Mouse (Mus musculus) embryonic facial prominence, embryonic 15.5 days (tissue): ENCODE data around the gene Fam118a. TPM values are rescaled to one million over a fixed set of nuclear protein-coding genes. Genes with fewer than 3 reads are reported as not detected.
"Not testable (repeated sequence)": the region's sequence is repeated elsewhere in the genome, so short reads cannot be mapped to it uniquely, and the experiment has no call there.

Experiments used
- ATAC-seq: fragments of 200-750 bp; cut with Nextera tagmentation; 2 replicates; pipeline ENCODE4 v1.8.0; 2017; ENCODE audit warnings: low read depth, moderate TSS enrichment; ENCODE audit not compliant: insufficient number of reproducible peaks, low FRiP score, low TSS enrichment
- H3K27ac ChIP-seq: fragments of 300-500 bp; sonication (generic); replicated peaks from 2 replicates; pipeline ENCODE4 v1.5.1; 2015; ENCODE audit warnings: mild to moderate bottlenecking, inconsistent platforms
- H3K27me3 ChIP-seq: fragments of 300-500 bp; sonication (generic); 2 replicates; pipeline ENCODE4 v1.6.1; 2015; ENCODE audit warnings: inconsistent platforms
- H3K36me3 ChIP-seq: fragments of 300-500 bp; sonication (generic); 2 replicates; pipeline ENCODE4 v1.6.1; 2015; ENCODE audit warnings: mild to moderate bottlenecking, inconsistent platforms
- H3K4me1 ChIP-seq: fragments of 300-500 bp; sonication (generic); 2 replicates; pipeline ENCODE4 v1.6.1; 2015; ENCODE audit warnings: inconsistent platforms
- H3K4me2 ChIP-seq: fragments of 300-500 bp; sonication (generic); replicated peaks from 2 replicates; pipeline ENCODE4 v1.6.1; 2015; ENCODE audit warnings: mild to moderate bottlenecking, inconsistent platforms
- H3K4me3 ChIP-seq: fragments of 300-500 bp; sonication (generic); replicated peaks from 2 replicates; pipeline ENCODE4 v1.5.1; 2015; ENCODE audit warnings: mild to moderate bottlenecking, inconsistent platforms
- H3K9ac ChIP-seq: fragments of 300-500 bp; sonication (generic); 2 replicates; pipeline ENCODE4 v1.6.1; 2015; ENCODE audit warnings: inconsistent platforms
- H3K9me3 ChIP-seq: fragments of 300-500 bp; sonication (generic); replicated peaks from 2 replicates; pipeline ENCODE4 v1.6.1; 2016; ENCODE audit warnings: inconsistent platforms
- WGBS: fragments of 180-500 bp; shearing (Covaris S2); methylation state at CpG from one replicate; pipeline ENCODE4 v1.1.7; 2015; 5-methylcytosine and 5-hydroxymethylcytosine counted together
- polyA plus RNA-seq: library from polyadenylated mRNA; unstranded; fragments of >200 nt; fragmentation: Nextera tagmentation; extraction: Ambion mirVana; gene quantifications from 2 replicates; pipeline ENCODE4 v1.2.1, GENCODE M21; 2015

Fam118a gene
- polyA plus RNA-seq, result 24.9 and 31.7 TPM in 2 replicates

- H3K9ac ChIP-seq, H3K4me2 ChIP-seq, H3K4me1 ChIP-seq, H3K4me3 ChIP-seq, H3K27me3 ChIP-seq, H3K9me3 ChIP-seq, ATAC-seq, H3K27ac ChIP-seq, H3K36me3 ChIP-seq: not testable (repeated sequence)
- WGBS, result 41% methylated on average over 1 of the region's 1 CpGs
These were observed at the start of gene Fam118a for GRCm38 (mm10) chr15:85028648-85029047. Gene Fam118a, plus strand, starts transcription at chr15:85028948.

GRCm38 (mm10) chr15:84981609-84982313 lies 47.0 kb upstream of the Fam118a start:
- no peaks in the 10 kb centered on the region for H3K36me3 ChIP-seq
- no peak overlapping the region for H3K9ac ChIP-seq
- H3K27ac ChIP-seq, result no peak overlapping the region
- H3K4me2 ChIP-seq, result no peak overlapping the region
- H3K4me1 ChIP-seq, result peaks cover 28% of the 10 kb centered on the region
- WGBS, result 68% methylated on average over 9 of the region's 9 CpGs
- no peak overlapping the region for H3K4me3 ChIP-seq
- no peaks in the 10 kb centered on the region for H3K9me3 ChIP-seq
- no peak for ATAC-seq
- no peaks in the 10 kb centered on the region for H3K27me3 ChIP-seq

GRCm38 (mm10) chr15:84982888-84983287 lies 45.9 kb upstream of the Fam118a start:
- H3K9me3 ChIP-seq, result no peaks in the 10 kb centered on the region
- H3K4me2 ChIP-seq, result no peak overlapping the region
- H3K27me3 ChIP-seq, result no peaks in the 10 kb centered on the region
- no peak overlapping the region for H3K27ac ChIP-seq
- WGBS, result 71% methylated on average over 3 of the region's 3 CpGs
- H3K4me3 ChIP-seq, result no peak overlapping the region
- no peak overlapping the region for H3K9ac ChIP-seq
- no peaks in the 10 kb centered on the region for H3K36me3 ChIP-seq
- ATAC-seq, result no peak
- peaks cover 33% of the 10 kb centered on the region for H3K4me1 ChIP-seq

- Histone ChIP-seq H3K4me2 (no peak overlapping the region), H3K27ac (no peak overlapping the region), H3K4me1 (peaks cover 38% of the 10 kb centered on the region), H3K27me3 (no peaks in the 10 kb centered on the region), H3K4me3 (no peak overlapping the region), H3K9me3 (no peaks in the 10 kb centered on the region), H3K36me3 (no peaks in the 10 kb centered on the region), H3K9ac (no peak overlapping the region)
- 82% methylated on average over 7 of the region's 7 CpGs for WGBS
- no peak for ATAC-seq
These were observed 45.0 kb upstream of the Fam118a start for GRCm38 (mm10) chr15:84983721-84984120.

DNA sequence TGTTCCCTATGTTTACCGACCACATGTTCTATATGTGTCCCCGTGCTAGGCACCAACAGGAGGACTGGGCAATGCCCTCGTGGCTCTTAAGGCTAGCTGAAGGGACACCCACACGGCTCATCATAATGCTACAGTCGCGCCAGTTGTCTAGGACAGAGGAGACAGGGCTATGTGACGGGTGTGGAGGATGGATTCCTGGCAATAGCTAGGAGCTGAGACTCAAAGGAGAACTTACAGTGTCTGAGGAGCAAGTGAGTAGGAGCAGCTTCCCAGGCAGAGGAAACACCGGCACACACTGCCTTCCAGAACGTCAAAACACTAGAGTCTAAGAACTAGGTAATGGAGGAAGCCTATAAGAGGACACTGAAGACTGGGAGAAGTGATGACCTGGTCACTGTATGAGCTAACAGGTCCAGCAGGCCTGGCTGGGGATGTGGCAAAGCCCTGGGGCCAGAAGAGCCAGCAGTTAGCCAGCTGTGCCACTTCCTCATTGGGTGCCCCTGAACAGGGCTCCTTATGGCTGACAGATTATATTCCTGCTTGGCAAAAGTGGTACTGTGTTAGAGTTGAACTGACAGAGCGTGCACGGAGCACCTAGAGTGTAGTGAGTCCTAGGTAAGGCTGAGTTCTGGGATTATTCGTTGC lies 43.1 kb upstream of the Fam118a start:
- no peaks in the 10 kb centered on the region for H3K27me3 ChIP-seq
- 87% methylated on average over 12 of the region's 12 CpGs for WGBS
- H3K36me3 ChIP-seq, result no peaks in the 10 kb centered on the region
- H3K27ac ChIP-seq, result no peak overlapping the region
- no peak for ATAC-seq
- H3K4me3 ChIP-seq, result no peak overlapping the region
- no peak overlapping the region for H3K4me2 ChIP-seq
- no peak overlapping the region for H3K9ac ChIP-seq
- H3K9me3 ChIP-seq, result no peaks in the 10 kb centered on the region
- H3K4me1 ChIP-seq, result peaks cover 42% of the 10 kb centered on the region

- H3K4me1 ChIP-seq, result peaks cover 42% of the 10 kb centered on the region
- WGBS, result 58% methylated on average over 4 of the region's 4 CpGs
- H3K9me3 ChIP-seq, result no peaks in the 10 kb centered on the region
- peak overlapping the region; percentile 72 for H3K4me2 ChIP-seq
- no peaks in the 10 kb centered on the region for H3K36me3 ChIP-seq
- no peaks in the 10 kb centered on the region for H3K27me3 ChIP-seq
- H3K4me3 ChIP-seq, result peak overlapping the region; percentile 80
- ATAC-seq, result no peak
- peak overlapping the region; percentile 77; the same call in 1 of the 2 replicates for H3K9ac ChIP-seq
- no peak overlapping the region for H3K27ac ChIP-seq
These were observed 42.4 kb upstream of the Fam118a start for GRCm38 (mm10) chr15:84986171-84987019.

DNA sequence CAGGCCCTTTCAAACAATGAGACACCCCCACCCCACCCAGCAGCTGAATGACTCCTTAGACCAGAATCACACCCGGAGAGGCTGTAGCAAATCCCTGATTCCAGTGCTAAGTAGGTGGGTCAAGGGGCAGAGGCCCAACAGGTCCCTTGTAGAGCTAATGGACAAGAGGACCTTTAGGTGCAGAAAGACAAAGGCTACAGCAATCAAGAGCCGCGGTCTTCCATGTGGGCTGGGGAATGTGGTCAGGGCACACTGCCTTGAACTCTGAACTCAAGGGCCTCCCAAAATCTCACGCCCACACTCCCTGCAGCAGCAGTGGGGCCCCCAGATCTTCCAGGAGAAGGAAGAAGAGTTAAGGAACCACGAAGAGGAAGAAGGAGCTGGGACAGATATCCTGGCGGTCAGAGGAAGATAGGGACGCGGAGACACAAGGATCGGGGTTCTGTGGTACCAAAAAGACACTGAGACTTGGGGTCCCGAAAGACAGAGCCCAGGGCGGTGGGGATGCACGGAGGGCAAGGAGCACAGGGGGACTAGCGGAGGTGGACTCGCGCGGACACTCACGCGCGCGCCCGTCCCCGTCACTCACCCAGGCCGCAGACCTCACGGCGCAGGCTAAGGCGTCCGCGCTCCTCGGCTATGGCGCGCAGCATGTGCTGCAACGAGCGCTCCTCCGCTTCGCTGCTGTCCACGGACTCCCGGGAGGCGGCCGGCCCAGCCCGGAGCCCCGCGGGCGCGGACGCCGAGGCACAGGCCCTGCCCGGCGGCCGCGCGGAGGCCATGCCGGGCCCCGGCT lies 41.5 kb upstream of the Fam118a start:
- Histone ChIP-seq H3K4me2 (peak overlapping the region; percentile 72), H3K27me3 (no peaks in the 10 kb centered on the region), H3K9ac (peak overlapping the region; percentile 77), H3K4me1 (peaks cover 42% of the 10 kb centered on the region), H3K4me3 (peak overlapping the region; percentile 80), H3K9me3 (no peaks in the 10 kb centered on the region), H3K27ac (peak overlapping the region; percentile 48), H3K36me3 (no peaks in the 10 kb centered on the region)
- under 1% methylated on average over 36 of the region's 53 CpGs for WGBS
- ATAC-seq, result peak; percentile 59; the same call in 1 of the 2 replicates

DNA sequence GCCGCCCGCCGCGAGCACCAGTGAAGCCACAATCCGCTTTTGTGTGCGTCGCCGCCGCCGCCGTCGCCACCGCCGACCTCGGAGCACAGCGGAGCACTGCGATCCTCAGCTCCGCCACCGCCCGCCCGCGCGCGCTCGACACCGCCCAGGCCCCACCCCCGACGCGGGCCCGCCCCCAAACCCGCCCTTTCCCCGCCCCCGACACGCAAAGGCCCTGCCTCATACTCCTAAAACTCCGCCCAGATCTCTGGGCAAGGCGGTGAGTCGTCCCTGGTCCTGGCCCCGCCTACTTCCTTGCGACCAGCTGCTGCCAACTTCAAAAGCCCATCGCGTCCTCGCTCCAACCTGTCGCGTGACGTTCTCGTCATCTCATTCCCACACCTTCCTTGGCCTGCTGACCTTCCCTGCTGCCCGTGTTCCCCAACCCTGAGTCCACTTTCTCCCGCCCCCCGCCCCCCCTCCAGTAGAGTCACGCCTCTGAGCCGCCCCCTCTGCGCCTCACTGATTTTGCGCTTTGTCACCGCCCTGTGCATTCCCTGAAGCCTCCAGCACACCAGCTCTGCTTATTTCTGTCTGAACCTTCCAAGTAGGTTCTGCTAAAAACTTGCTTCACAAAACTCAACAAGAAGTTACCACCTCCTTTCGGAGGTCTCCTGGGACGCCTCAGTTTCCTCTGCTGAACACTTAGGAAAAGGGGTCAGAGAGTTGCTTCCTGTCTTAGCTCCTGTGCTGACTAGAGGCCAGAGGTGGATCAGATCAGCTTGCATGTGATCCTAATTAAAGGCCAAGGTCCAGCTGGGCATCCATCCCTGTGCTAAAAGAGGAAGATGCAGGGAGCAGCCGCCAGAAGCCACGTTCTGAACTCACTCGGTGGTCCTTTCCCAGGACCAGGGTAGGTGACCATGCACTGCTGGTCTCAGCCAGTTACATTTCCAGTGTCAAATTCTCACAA lies 40.6 kb upstream of the Fam118a start, which contains the start of gene 5031439G07Rik:
TSS of gene 5031439G07Rik (minus strand) at position 678 of the 952 bp plus-strand sequence.
- Histone ChIP-seq H3K27me3 (no peaks in the 10 kb centered on the region), H3K27ac (peak within 1 kb of the TSS; percentile 73), H3K4me3 (peak within 1 kb of the TSS; percentile 80), H3K9me3 (no peaks in the 10 kb centered on the region), H3K4me2 (peak within 1 kb of the TSS; percentile 72), H3K9ac (peak within 1 kb of the TSS; percentile 77), H3K4me1 (peaks cover 36% of the 10 kb centered on the region), H3K36me3 (no peaks in the 10 kb centered on the region)
- WGBS, result under 1% methylated on average over 55 of the region's 59 CpGs
- ATAC-seq, result peak; percentile 94

GRCm38 (mm10) chr15:84989098-84989497 lies 39.6 kb upstream of the Fam118a start:
- H3K4me2 ChIP-seq, result no peak overlapping the region
- H3K9me3 ChIP-seq, result no peaks in the 10 kb centered on the region
- H3K36me3 ChIP-seq, result no peaks in the 10 kb centered on the region
- ATAC-seq, result no peak
- H3K27ac ChIP-seq, result no peak overlapping the region
- H3K4me3 ChIP-seq, result no peak overlapping the region
- H3K27me3 ChIP-seq, result no peaks in the 10 kb centered on the region
- no peak overlapping the region for H3K9ac ChIP-seq
- WGBS, result 69% methylated on average over 3 of the region's 3 CpGs
- H3K4me1 ChIP-seq, result peaks cover 32% of the 10 kb centered on the region

GRCm38 (mm10) chr15:84989771-84990170 lies 39.0 kb upstream of the Fam118a start:
- Histone ChIP-seq H3K9ac (no peak overlapping the region), H3K4me1 (peaks cover 35% of the 10 kb centered on the region), H3K4me3 (no peak overlapping the region), H3K9me3 (no peaks in the 10 kb centered on the region), H3K27me3 (no peaks in the 10 kb centered on the region), H3K27ac (no peak overlapping the region), H3K4me2 (no peak overlapping the region), H3K36me3 (no peaks in the 10 kb centered on the region)
- WGBS, result 64% methylated on average over 7 of the region's 7 CpGs
- no peak for ATAC-seq
